Mouse (Mus musculus) brain, embryonic 14.5 days (tissue): ENCODE data around the gene Copz1.

Source experiments
- CTCF ChIP-seq: fragments of 200-500 bp; IDR thresholded peaks from 2 replicates; pipeline ENCODE4 v1.5.1; 2012; ENCODE audit warnings: inconsistent platforms, mild to moderate bottlenecking, moderate library complexity, borderline replicate concordance; ENCODE audit not compliant: insufficient read depth, insufficient read length; ENCODE audit errors: extremely low read depth
- POLR2A ChIP-seq: fragments of 200-500 bp; IDR thresholded peaks from 2 replicates; pipeline ENCODE4 v1.6.1; 2012; ENCODE audit warnings: mild to moderate bottlenecking, inconsistent platforms, borderline replicate concordance; ENCODE audit not compliant: poor library complexity, insufficient read depth, insufficient read length, severe bottlenecking; ENCODE audit errors: extremely low read depth

GRCm38 (mm10) chr15:103245616-103246015, 26.9 kb upstream of the Copz1 start:
- TF ChIP-seq POLR2A (no peak), CTCF (no peak)
